Mouse (Mus musculus): ENCODE results near the gene Sun1.

GRCm38 (mm10) chr5:139229716-139230115 is 29.3 kb downstream of the Sun1 start:
- TF ChIP-seq CTCF (IDR thresholded peaks at IDR 0.05) (no peak), EP300 (IDR thresholded peaks at IDR 0.05) (no peak)
